Mouse (Mus musculus) A20 (cell line): Measurements from ENCODE around the gene Ptcd3.

Experiments
- DNase-seq: peaks from one replicate; pipeline ENCODE4 v3.0.0-alpha.2; 2011; ENCODE audit warnings: low read depth, low spot score

Ptcd3 gene

GRCm38 (mm10) chr6:71908481-71909381, at the start of gene Ptcd3, which contains the start of gene Polr1a:
Gene Ptcd3 (minus strand): TSS chr6:71908750.
Gene Polr1a (plus strand): TSS chr6:71909053.
- DNase-seq, result peak; percentile 92

GRCm38 (mm10) chr6:71951192-71951591, 42.6 kb upstream of the Ptcd3 start:
- DNase-seq, result no peak

- DNase-seq, result no peak
Observed at GRCm38 (mm10) chr6:71950592-71950991, 42.0 kb upstream of the Ptcd3 start.

GRCm38 (mm10) chr6:71949721-71950120, 41.2 kb upstream of the Ptcd3 start:
- DNase-seq, result no peak

GRCm38 (mm10) chr6:71946121-71946520, 37.6 kb upstream of the Ptcd3 start:
- DNase-seq, result peak; percentile 3

GRCm38 (mm10) chr6:71945101-71945500, 36.6 kb upstream of the Ptcd3 start:
- no peak for DNase-seq

- no peak for DNase-seq
Observed at GRCm38 (mm10) chr6:71940912-71941311, 32.4 kb upstream of the Ptcd3 start.

GRCm38 (mm10) chr6:71935737-71936136, 27.2 kb upstream of the Ptcd3 start:
- no peak for DNase-seq

- DNase-seq, result no peak
Observed at GRCm38 (mm10) chr6:71934081-71934556, 25.6 kb upstream of the Ptcd3 start.

- no peak for DNase-seq
Observed at GRCm38 (mm10) chr6:71932347-71932746, 23.8 kb upstream of the Ptcd3 start.

- no peak for DNase-seq
Observed at GRCm38 (mm10) chr6:71930830-71931437, 22.4 kb upstream of the Ptcd3 start.

- peak; percentile 67 for DNase-seq
Observed at GRCm38 (mm10) chr6:71930053-71930452, 21.5 kb upstream of the Ptcd3 start.

GRCm38 (mm10) chr6:71927911-71928310, 19.4 kb upstream of the Ptcd3 start:
- DNase-seq, result peak; percentile 9

- peak; percentile 4 for DNase-seq
Observed at GRCm38 (mm10) chr6:71925233-71925632, 16.7 kb upstream of the Ptcd3 start.

- no peak for DNase-seq
Observed at GRCm38 (mm10) chr6:71920752-71921151, 12.2 kb upstream of the Ptcd3 start.

- no peak for DNase-seq
Observed at GRCm38 (mm10) chr6:71911686-71912450, 3.3 kb upstream of the Ptcd3 start.

- DNase-seq, result peak; percentile 61
Observed at GRCm38 (mm10) chr6:71909840-71910239, 1.3 kb upstream of the Ptcd3 start.

GRCm38 (mm10) chr6:71909384-71909783, 834 bp upstream of the Ptcd3 start:
- no peak for DNase-seq

- peak; percentile 11 for DNase-seq
Observed at GRCm38 (mm10) chr6:71907702-71908235, 781 bp downstream of the Ptcd3 start.

- DNase-seq, result no peak
Observed at GRCm38 (mm10) chr6:71893263-71893662, 15.3 kb downstream of the Ptcd3 start.

GRCm38 (mm10) chr6:71877965-71878760, 30.4 kb downstream of the Ptcd3 start:
- DNase-seq, result no peak
